Mouse (Mus musculus): ENCODE results near the gene Ndufs2. TPM values are rescaled to one million over a fixed set of nuclear protein-coding genes. Genes with fewer than 3 reads are reported as not detected.
A peak's percentile ranks its signal among the peaks of the same experiment; 100 is the strongest.

The Ndufs2 gene
- polyA plus RNA-seq, 1 experiment from 2014 or later, result 268 TPM

- H3K36me3 ChIP-seq, result peaks cover 62% of the 10 kb centered on the region
- H3K9me3 ChIP-seq (replicated peaks), result no peaks in the 10 kb centered on the region
- no peak overlapping the region for H3K4me3 ChIP-seq
- H3K4me1 ChIP-seq, result peaks cover 58% of the 10 kb centered on the region
- 95% methylated on average over 18 of the region's 18 CpGs for WGBS
- no peak overlapping the region for H3K27ac ChIP-seq (replicated peaks)
- DNase-seq (ENCODE audit: low spot score), result no peak
- H3K27me3 ChIP-seq (ENCODE audit: low read depth, poor library complexity, severe bottlenecking), result no peaks in the 10 kb centered on the region
Observed at GRCm38 (mm10) chr1:171283188-171284160, 32.3 kb upstream of the Ndufs2 start.

- Histone ChIP-seq H3K27me3 (ENCODE audit: low read depth, poor library complexity, severe bottlenecking) (no peaks in the 10 kb centered on the region), H3K4me1 (peaks cover 51% of the 10 kb centered on the region), H3K36me3 (peaks cover 73% of the 10 kb centered on the region), H3K27ac (replicated peaks) (peak overlapping the region; percentile 33; the same call in 1 of the 2 replicates), H3K4me3 (peak overlapping the region; percentile 75), H3K9me3 (replicated peaks) (no peaks in the 10 kb centered on the region)
- no peak for DNase-seq (ENCODE audit: low spot score)
- 80% methylated on average over 18 of the region's 18 CpGs for WGBS
Observed at GRCm38 (mm10) chr1:171282086-171282805, 31.1 kb upstream of the Ndufs2 start.

- Histone ChIP-seq H3K4me1 (peaks cover 44% of the 10 kb centered on the region), H3K27me3 (ENCODE audit: low read depth, poor library complexity, severe bottlenecking) (no peaks in the 10 kb centered on the region), H3K4me3 (peak overlapping the region; percentile 75), H3K36me3 (peaks cover 77% of the 10 kb centered on the region), H3K27ac (replicated peaks) (peak overlapping the region; percentile 83), H3K9me3 (replicated peaks) (no peaks in the 10 kb centered on the region)
- DNase-seq (ENCODE audit: low spot score), result peak; percentile 80
- under 1% methylated on average over 10 of the region's 10 CpGs for WGBS
Observed at GRCm38 (mm10) chr1:171281528-171281923, 30.3 kb upstream of the Ndufs2 start.

- Histone ChIP-seq H3K27ac (replicated peaks) (peak within 1 kb of the TSS; percentile 83), H3K4me3 (peak within 1 kb of the TSS; percentile 75), H3K9me3 (replicated peaks) (no peaks in the 10 kb centered on the region), H3K4me1 (peaks cover 39% of the 10 kb centered on the region), H3K36me3 (peaks cover 77% of the 10 kb centered on the region), H3K27me3 (ENCODE audit: low read depth, poor library complexity, severe bottlenecking) (no peaks in the 10 kb centered on the region)
- DNase-seq (ENCODE audit: low spot score), result peak; percentile 91
- under 1% methylated on average over 26 of the region's 26 CpGs for WGBS
Observed at GRCm38 (mm10) chr1:171280916-171281527, 29.8 kb upstream of the Ndufs2 start, which contains the start of gene Ppox. Gene Ppox, minus strand, starts transcription at chr1:171281186.

GRCm38 (mm10) chr1:171280250-171280915, 29.2 kb upstream of the Ndufs2 start:
- Histone ChIP-seq H3K4me1 (peaks cover 33% of the 10 kb centered on the region), H3K36me3 (peaks cover 77% of the 10 kb centered on the region), H3K9me3 (replicated peaks) (no peaks in the 10 kb centered on the region), H3K27me3 (ENCODE audit: low read depth, poor library complexity, severe bottlenecking) (no peaks in the 10 kb centered on the region), H3K4me3 (peak overlapping the region; percentile 75), H3K27ac (replicated peaks) (peak overlapping the region; percentile 83)
- WGBS, result 2% methylated on average over 25 of the region's 25 CpGs
- no peak for DNase-seq (ENCODE audit: low spot score)

GRCm38 (mm10) chr1:171279721-171280120, 28.5 kb upstream of the Ndufs2 start:
- DNase-seq (ENCODE audit: low spot score), result no peak
- Histone ChIP-seq H3K27me3 (ENCODE audit: low read depth, poor library complexity, severe bottlenecking) (no peaks in the 10 kb centered on the region), H3K4me3 (peak overlapping the region; percentile 75), H3K36me3 (peaks cover 77% of the 10 kb centered on the region), H3K9me3 (replicated peaks) (no peaks in the 10 kb centered on the region), H3K4me1 (peaks cover 30% of the 10 kb centered on the region), H3K27ac (replicated peaks) (peak overlapping the region; percentile 83)
- 63% methylated on average over 5 of the region's 5 CpGs for WGBS

GRCm38 (mm10) chr1:171279012-171279705, 28.0 kb upstream of the Ndufs2 start:
- H3K36me3 ChIP-seq, result peaks cover 77% of the 10 kb centered on the region
- no peaks in the 10 kb centered on the region for H3K27me3 ChIP-seq (ENCODE audit: low read depth, poor library complexity, severe bottlenecking)
- no peak for DNase-seq (ENCODE audit: low spot score)
- peaks cover 30% of the 10 kb centered on the region for H3K4me1 ChIP-seq
- WGBS, result 88% methylated on average over 14 of the region's 14 CpGs
- H3K27ac ChIP-seq (replicated peaks), result 0 out of 2 replicates have a peak overlapping the region, but pooled peaks have one; percentile 13
- H3K9me3 ChIP-seq (replicated peaks), result no peaks in the 10 kb centered on the region
- H3K4me3 ChIP-seq, result peak overlapping the region; percentile 75

GRCm38 (mm10) chr1:171278436-171278835, 27.2 kb upstream of the Ndufs2 start:
- DNase-seq (ENCODE audit: low spot score), result no peak
- no peaks in the 10 kb centered on the region for H3K9me3 ChIP-seq (replicated peaks)

GRCm38 (mm10) chr1:171277736-171278135, 26.5 kb upstream of the Ndufs2 start:
- Histone ChIP-seq H3K27me3 (ENCODE audit: low read depth, poor library complexity, severe bottlenecking) (no peaks in the 10 kb centered on the region), H3K4me1 (peaks cover 30% of the 10 kb centered on the region), H3K9me3 (replicated peaks) (no peaks in the 10 kb centered on the region), H3K4me3 (no peak overlapping the region), H3K36me3 (peaks cover 77% of the 10 kb centered on the region), H3K27ac (replicated peaks) (no peak overlapping the region)
- 88% methylated on average over 10 of the region's 10 CpGs for WGBS
- DNase-seq (ENCODE audit: low spot score), result no peak

More at GRCm38 (mm10) chr1:171278436-171278835, 27.2 kb upstream of the Ndufs2 start:
- Histone ChIP-seq H3K27ac (replicated peaks) (no peak overlapping the region), H3K36me3 (peaks cover 77% of the 10 kb centered on the region), H3K27me3 (ENCODE audit: low read depth, poor library complexity, severe bottlenecking) (no peaks in the 10 kb centered on the region), H3K4me3 (no peak overlapping the region), H3K4me1 (peaks cover 30% of the 10 kb centered on the region)
- 96% methylated on average over 8 of the region's 8 CpGs for WGBS

- DNase-seq (ENCODE audit: low spot score), result no peak
- H3K4me1 ChIP-seq, result peaks cover 26% of the 10 kb centered on the region
- 92% methylated on average over 14 of the region's 14 CpGs for WGBS
- no peaks in the 10 kb centered on the region for H3K27me3 ChIP-seq (ENCODE audit: low read depth, poor library complexity, severe bottlenecking)
- peaks cover 81% of the 10 kb centered on the region for H3K36me3 ChIP-seq
- no peak overlapping the region for H3K4me3 ChIP-seq
- no peak overlapping the region for H3K27ac ChIP-seq (replicated peaks)
- H3K9me3 ChIP-seq (replicated peaks), result no peaks in the 10 kb centered on the region
Observed at GRCm38 (mm10) chr1:171276110-171276748, 25.0 kb upstream of the Ndufs2 start.

- no peaks in the 10 kb centered on the region for H3K27me3 ChIP-seq (ENCODE audit: low read depth, poor library complexity, severe bottlenecking)
- no peaks in the 10 kb centered on the region for H3K9me3 ChIP-seq (replicated peaks)
- no peak overlapping the region for H3K27ac ChIP-seq (replicated peaks)
- H3K4me3 ChIP-seq, result no peak overlapping the region
- H3K36me3 ChIP-seq, result peaks cover 81% of the 10 kb centered on the region
- no peak for DNase-seq (ENCODE audit: low spot score)
- peaks cover 28% of the 10 kb centered on the region for H3K4me1 ChIP-seq
- WGBS, result 90% methylated on average over 11 of the region's 11 CpGs
Observed at GRCm38 (mm10) chr1:171275144-171275734, 24.1 kb upstream of the Ndufs2 start.
